Mouse (Mus musculus): ENCODE data around the gene Fa2h.

GRCm38 (mm10) chr8:111422614-111423013, 29.0 kb upstream of the Fa2h start:
- TF ChIP-seq CHD2 (IDR thresholded peaks at IDR 0.05; ENCODE audit: low read depth, low read length) (no peak), HCFC1 (IDR thresholded peaks at IDR 0.05; ENCODE audit: borderline replicate concordance, insufficient read depth, low read length) (no peak)

Measured in ES-E14 (cell line).